Mouse (Mus musculus) lung, postnatal 10 days (tissue): ENCODE data around the gene Pgc.

Experiments used
- DNase-seq: peaks from one replicate; pipeline ENCODE4 v3.0.0; 2021

The Pgc gene

GRCm38 (mm10) chr17:47710036-47710435 lies 16.6 kb upstream of the Pgc start:
- DNase-seq: no peak

DNA sequence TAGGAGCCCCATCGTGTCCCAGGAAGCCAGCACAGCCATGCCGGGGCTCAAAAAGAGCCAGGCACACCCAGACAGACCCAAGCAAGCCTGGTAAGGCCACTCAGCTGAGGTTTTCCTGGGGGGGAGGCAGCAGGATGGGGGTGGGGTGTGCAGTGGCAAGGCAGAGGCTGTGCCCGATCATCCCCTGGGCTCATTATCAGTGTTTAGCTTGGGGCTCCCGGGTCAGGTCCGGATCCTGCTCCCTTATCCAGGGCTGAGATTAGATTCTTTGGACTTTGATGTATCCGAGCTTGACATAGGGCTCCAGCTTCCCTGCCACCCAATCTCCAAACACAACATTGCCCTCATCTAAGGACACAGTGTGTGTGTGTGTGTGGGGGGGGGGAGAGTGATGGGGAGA lies 14.8 kb upstream of the Pgc start:
- no peak for DNase-seq

DNA sequence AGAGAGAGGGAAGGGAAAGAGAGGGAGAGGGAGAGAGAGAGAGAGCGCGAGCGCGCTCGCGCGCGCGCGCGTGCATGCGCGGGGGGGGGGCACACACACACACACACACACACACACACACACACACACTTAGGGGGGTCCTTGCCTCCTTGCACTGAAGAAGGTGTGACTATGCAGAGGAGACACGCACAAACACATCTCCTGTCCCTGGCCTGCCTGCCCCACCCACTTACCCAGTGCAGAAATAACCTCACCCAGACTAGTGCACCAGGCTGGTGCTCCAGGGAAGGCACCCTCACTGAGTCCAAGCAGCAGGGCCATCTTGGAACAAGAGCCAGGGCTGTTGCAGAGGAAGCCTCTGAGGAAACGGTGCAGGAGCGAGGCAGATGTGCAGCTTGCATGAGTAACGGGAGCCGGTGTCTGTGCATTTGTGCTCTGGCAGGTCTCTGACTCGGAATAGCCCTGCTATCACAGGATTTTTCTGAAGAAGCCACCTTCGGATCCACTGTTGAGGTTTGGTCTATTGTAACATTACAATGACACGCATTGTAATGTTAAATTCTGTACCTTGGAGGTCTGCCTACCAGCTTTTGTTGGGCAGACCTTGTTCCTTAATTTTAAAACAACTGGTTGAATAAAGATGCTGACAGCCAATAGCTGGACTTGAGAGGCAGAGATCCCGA lies 13.6 kb upstream of the Pgc start:
- DNase-seq: no peak

GRCm38 (mm10) chr17:47715037-47715436 lies 11.6 kb upstream of the Pgc start:
- DNase-seq: no peak

DNA sequence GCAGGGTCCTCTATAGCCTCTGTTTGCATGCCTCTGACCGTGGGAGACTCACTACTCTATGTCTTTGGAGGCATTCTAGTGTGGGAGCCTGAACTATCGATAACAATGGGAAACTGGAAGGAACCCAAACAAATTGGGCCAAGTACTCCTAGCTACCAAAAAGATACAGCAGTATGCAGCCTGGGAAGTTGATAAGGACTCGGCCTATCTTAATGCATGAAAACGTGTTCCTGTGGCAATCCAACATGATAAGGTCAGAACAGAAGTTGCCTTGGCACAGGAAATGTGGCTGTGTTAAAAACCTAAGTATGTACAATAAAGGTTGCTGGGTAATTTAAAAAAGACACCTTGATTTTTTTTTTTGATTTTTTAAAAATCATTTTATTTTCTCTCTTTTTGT lies 5.5 kb upstream of the Pgc start:
- DNase-seq: no peak

DNA sequence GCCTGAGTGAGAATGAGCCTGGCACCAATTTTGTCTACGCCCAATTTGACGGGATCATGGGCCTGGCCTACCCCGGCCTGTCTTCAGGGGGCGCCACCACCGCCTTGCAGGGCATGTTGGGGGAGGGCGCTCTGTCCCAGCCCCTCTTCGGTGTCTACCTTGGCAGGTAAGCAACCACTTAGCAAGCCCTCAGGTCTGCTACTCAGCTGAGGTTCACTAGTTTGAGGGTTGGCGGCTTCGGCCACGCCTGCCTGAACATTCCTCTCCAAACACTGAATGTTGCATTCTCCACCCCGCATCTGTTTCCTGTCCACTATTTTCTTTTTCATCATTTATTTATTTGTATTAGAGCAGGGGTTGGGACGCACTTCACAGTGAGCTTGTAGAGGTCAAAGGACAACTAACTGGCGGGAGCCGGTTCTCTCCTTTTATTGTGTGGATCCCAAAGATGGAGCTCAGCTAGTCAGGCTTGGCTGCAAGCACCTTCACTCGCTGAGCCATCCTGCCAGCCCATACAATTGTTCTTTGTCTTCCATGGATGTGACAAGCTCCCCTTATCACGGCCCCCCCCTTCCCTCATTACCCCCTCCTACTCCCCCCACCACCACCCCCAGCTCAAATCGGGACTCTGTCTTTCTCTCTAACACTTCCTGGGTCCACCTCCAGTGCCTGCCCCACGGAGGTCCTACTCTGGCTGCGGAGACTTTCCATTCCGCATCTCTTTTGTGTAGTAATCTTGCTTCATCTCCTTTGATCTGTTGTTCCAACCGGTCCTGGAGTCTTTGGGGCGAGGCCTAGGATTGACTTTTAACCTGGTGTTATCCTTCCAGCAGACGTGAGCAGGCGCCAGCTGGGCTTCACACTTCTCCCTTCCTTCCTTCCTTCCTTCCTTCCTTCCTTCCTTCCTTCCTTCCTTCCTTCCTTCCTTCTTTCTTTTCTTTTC lies 4.3 kb downstream of the Pgc start:
- peak; percentile 69 for DNase-seq

- no peak for DNase-seq
These were observed 9.0 kb downstream of the Pgc start for GRCm38 (mm10) chr17:47735553-47736100.

- peak; percentile 98 for DNase-seq
These were observed 10.2 kb downstream of the Pgc start, which contains the start of gene Tfeb for GRCm38 (mm10) chr17:47736856-47737255. Gene Tfeb, plus strand, starts transcription at chr17:47737030.

DNA sequence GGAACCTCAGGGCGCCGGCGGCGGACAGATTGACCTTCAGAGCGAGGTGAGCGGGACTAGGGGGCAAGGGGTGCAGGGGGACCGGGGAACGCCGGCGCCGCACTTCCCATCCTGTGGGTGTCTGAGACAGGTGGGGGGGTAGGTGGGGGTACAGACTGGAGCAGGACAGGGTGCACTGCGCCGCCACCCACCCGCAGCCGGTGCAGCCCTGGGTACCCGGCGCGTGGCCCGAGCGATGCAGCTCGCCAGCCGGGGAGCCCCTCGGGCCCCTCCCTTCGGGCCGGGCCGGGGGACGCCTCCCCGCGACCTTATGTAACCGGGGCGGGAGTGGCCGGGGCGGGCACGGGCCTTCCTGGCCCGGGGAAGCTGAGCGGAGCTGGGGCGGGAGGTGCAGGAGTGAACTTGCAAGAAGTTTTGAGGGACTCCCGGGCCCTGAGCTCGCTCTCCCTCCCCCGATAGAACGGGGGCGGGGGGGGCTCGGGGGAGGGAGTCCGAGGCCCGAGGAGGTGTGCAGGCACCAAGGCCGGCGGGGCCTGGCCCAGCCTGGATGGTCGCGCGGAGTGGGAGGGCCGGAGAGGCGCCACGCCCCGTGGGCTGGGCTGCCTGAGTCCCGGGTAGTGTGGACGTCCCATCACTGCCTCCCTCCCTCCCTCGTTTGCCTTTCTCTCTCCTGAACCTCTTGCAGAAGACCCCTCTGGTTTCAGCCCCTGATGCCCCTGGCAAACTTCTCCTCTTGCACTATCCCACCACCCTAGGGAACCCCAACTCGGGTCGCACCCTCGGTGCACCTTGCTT lies 10.8 kb downstream of the Pgc start:
- peak; percentile 95 for DNase-seq

GRCm38 (mm10) chr17:47738066-47738878 lies 11.6 kb downstream of the Pgc start:
- DNase-seq: peak; percentile 69

DNA sequence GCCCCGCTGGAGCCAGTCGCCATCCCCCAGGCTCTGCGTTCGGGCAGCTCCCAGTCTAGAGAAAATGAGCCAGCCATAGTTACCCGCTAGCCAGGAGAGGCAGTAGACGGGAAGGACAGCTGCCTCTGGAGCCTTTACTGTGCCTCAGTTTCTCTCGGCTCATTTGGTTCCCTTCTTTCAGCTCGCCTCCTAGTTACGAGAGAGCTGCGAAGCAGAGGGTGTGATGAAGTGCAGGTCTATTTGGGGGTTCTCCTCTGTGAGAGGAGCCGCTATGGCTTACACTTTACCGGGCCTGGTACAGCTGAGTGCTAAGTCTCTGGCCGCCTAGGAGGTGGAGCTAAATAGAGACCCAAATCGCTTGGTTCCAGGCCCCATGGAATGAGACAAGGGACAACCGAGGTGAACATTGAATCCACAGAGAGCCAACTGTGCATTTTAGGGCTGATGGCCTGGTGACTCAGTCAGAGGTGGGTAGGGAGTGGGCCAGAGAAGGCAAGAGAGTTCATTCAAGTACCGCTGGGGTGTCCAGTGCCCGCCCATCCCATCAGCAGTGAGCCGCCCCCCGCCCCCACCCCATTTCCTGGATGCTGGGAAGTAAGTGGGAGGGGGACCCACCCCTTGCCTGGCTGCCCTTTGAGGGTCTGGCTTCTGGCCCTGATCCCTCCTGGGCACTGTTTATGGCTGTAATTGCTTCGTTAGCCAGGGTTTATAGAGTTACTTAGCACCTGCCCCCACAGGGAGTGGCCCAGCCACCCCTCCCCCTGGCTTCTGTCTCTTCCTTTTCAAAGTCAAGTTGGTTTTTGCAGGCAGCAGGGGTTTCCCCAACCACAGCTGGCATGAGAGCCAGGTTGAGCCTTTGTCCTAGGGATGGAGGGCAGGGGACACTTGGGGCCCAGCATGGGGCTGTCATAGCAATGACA lies 12.5 kb downstream of the Pgc start:
- DNase-seq: peak; percentile 33

DNA sequence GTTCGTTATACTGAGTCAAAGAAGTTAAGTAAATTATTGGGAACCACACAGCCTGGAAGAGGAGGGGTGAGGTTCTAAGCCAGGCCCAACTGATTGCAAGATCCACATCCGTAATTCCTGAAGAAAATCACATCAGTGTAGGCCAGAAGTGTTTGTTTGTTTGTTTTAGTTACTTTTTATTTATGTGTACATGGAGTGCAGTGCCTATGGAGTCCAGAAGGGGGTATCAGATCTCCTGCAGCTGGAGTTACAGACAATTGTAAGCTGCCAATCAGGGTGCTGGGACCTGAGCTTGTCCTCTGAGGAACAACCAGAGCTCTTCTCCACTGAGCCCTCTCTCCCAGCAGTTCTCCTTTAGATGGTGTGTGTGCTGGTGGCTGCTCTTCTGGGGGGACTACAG lies 13.5 kb downstream of the Pgc start:
- no peak for DNase-seq

- DNase-seq: no peak
These were observed 16.5 kb downstream of the Pgc start for GRCm38 (mm10) chr17:47742991-47743734.

GRCm38 (mm10) chr17:47744086-47744485 lies 17.4 kb downstream of the Pgc start:
- no peak for DNase-seq

DNA sequence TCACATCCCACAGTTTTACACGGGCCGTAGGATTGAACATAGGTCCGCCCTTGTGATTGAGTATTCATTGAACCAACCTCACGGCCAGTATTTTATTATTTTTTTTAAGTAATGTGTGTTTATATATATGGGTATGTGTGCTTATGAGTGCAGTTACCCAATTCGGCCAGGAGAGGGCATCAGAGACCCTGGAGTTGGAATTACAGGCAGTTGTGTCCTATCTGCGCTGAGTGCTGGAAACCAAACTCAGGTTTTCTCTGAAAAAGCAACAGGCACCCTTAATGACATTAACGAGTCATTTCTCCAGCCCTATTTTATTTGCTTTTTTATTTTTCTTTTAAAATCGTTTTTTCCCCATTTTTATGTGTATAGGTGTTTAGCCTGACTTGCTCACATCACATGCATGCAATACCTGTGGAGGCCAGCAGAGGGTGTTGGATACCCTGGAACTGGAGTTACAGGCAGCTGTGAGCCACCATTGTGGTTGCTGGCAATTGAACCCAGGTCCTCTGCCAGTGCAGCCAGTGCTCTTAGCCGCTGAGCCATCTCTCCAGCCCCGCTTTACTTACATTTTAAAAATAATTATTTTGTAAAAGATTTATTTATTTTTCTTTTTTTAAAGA lies 18.2 kb downstream of the Pgc start:
- no peak for DNase-seq

- DNase-seq: peak; percentile 83
These were observed 22.3 kb downstream of the Pgc start for GRCm38 (mm10) chr17:47748791-47749553.

DNA sequence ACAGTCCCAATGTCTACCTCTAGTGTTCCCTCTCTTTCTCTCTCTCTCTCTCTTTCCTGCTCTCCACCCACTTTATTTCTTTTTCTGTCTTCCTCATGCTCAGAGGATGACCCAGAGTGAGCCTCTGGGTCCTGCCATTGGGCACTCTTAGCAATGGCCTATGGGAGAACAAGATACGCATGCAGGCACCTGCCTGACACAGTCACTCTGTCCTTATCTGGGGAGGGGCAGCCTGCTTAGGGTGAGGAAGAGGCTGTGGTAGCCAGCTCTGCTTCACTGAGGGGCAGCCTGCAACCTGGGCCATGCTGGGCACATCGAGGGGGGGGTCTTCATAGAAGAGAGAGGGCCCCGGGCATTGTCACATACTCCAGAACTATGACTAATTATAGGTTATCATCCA lies 23.0 kb downstream of the Pgc start:
- DNase-seq: no peak

GRCm38 (mm10) chr17:47750101-47750500 lies 23.5 kb downstream of the Pgc start:
- DNase-seq: no peak

- DNase-seq: no peak
These were observed 25.2 kb downstream of the Pgc start for GRCm38 (mm10) chr17:47751811-47752210.
